Mouse (Mus musculus) T-cell, adult 2 months (primary cell): ENCODE data around the gene Nxf3.
A peak's percentile ranks its signal among the peaks of the same experiment; 100 is the strongest.
"Not testable (repeated sequence)": the region's sequence is repeated elsewhere in the genome, so short reads cannot be mapped to it uniquely, and the experiment has no call there.

ENCODE experiments used
- DNase-seq: peaks from one replicate; pipeline ENCODE4 v3.0.0; 2022; ENCODE audit warnings: low spot score

Gene Nxf3

GRCm38 (mm10) chrX:136085155-136085554, at the start of gene Nxf3:
TSS of gene Nxf3 (minus strand) at chrX:136085255.
- DNase-seq: no peak

- peak; percentile 3 for DNase-seq
Measured at GRCm38 (mm10) chrX:136127744-136128064, 42.6 kb upstream of the Nxf3 start.

GRCm38 (mm10) chrX:136127038-136127743, 42.1 kb upstream of the Nxf3 start:
- DNase-seq: no peak

GRCm38 (mm10) chrX:136115419-136115961, 30.4 kb upstream of the Nxf3 start:
- no peak for DNase-seq

GRCm38 (mm10) chrX:136115015-136115414, 30.0 kb upstream of the Nxf3 start:
- DNase-seq: no peak

GRCm38 (mm10) chrX:136107942-136108341, 22.9 kb upstream of the Nxf3 start:
- DNase-seq: no peak

- no peak for DNase-seq
Measured at GRCm38 (mm10) chrX:136104724-136105088, 19.7 kb upstream of the Nxf3 start.

- DNase-seq: no peak
Measured at GRCm38 (mm10) chrX:136104046-136104723, 19.1 kb upstream of the Nxf3 start.

GRCm38 (mm10) chrX:136094421-136094820, 9.4 kb upstream of the Nxf3 start:
- DNase-seq: no peak

- DNase-seq: no peak
Measured at GRCm38 (mm10) chrX:136092497-136093279, 7.6 kb upstream of the Nxf3 start.

- DNase-seq: peak; percentile 9
Measured at GRCm38 (mm10) chrX:136068020-136068419, 17.0 kb downstream of the Nxf3 start, which contains the start of gene Bex2. TSS of gene Bex2 (minus strand) at chrX:136068236.

- not testable (repeated sequence) for DNase-seq
Measured at GRCm38 (mm10) chrX:136067201-136067991, 17.7 kb downstream of the Nxf3 start.

- DNase-seq: no peak
Measured at GRCm38 (mm10) chrX:136060698-136061097, 24.4 kb downstream of the Nxf3 start.

GRCm38 (mm10) chrX:136051219-136051618, 33.8 kb downstream of the Nxf3 start:
- no peak for DNase-seq

- DNase-seq: peak; percentile 1
Measured at GRCm38 (mm10) chrX:136047528-136047927, 37.5 kb downstream of the Nxf3 start.

- no peak for DNase-seq
Measured at GRCm38 (mm10) chrX:136043726-136044125, 41.3 kb downstream of the Nxf3 start.

- not testable (repeated sequence) for DNase-seq
Measured at GRCm38 (mm10) chrX:136032799-136033763, 52.0 kb downstream of the Nxf3 start, which contains the start of gene Arxes1. TSS of gene Arxes1 (plus strand) at chrX:136033367.

- DNase-seq: no peak
Measured at GRCm38 (mm10) chrX:136030331-136030730, 54.7 kb downstream of the Nxf3 start.
